Mouse (Mus musculus) brown adipose tissue, adult 24 weeks (tissue): ENCODE results near the gene Tead3. TPM values are rescaled to one million over a fixed set of nuclear protein-coding genes. Genes with fewer than 3 reads are reported as not detected.
"Not testable (repeated sequence)": the region's sequence is repeated elsewhere in the genome, so short reads cannot be mapped to it uniquely, and the experiment has no call there.

ENCODE experiments used
- H3K27ac ChIP-seq: fragments of 200-500 bp; replicated peaks from 2 replicates; pipeline ENCODE4 v1.5.1; 2012; ENCODE audit warnings: low read depth, mild to moderate bottlenecking, low read length
- H3K4me1 ChIP-seq: fragments of 200-500 bp; 2 replicates; pipeline ENCODE4 v1.6.1; 2012; ENCODE audit warnings: low read length, mixed read lengths; ENCODE audit not compliant: control insufficient read depth, insufficient read depth, insufficient read length
- H3K4me3 ChIP-seq: fragments of 200-500 bp; 2 replicates; pipeline ENCODE4 v1.5.1; 2012; ENCODE audit warnings: low read depth, mild to moderate bottlenecking, low read length, moderate library complexity; ENCODE audit not compliant: insufficient read depth
- polyA plus RNA-seq: library from polyadenylated mRNA; stranded (reverse); fragments of >200 nt; gene quantifications from 2 replicates; pipeline ENCODE4 v1.2.4, GENCODE M21; 2012; ENCODE audit not compliant: missing spikeins, insufficient read depth, insufficient read length

Tead3 gene
- polyA plus RNA-seq, 1 experiment, result 3.6 TPM

- H3K27ac ChIP-seq, result no peak overlapping the region
- no peak overlapping the region for H3K4me3 ChIP-seq
- H3K4me1 ChIP-seq, result peaks cover 5% of the 10 kb centered on the region; the same call in 1 of the 2 replicates
Observed at GRCm38 (mm10) chr17:28345882-28346281, 4.7 kb downstream of the Tead3 start.

DNA sequence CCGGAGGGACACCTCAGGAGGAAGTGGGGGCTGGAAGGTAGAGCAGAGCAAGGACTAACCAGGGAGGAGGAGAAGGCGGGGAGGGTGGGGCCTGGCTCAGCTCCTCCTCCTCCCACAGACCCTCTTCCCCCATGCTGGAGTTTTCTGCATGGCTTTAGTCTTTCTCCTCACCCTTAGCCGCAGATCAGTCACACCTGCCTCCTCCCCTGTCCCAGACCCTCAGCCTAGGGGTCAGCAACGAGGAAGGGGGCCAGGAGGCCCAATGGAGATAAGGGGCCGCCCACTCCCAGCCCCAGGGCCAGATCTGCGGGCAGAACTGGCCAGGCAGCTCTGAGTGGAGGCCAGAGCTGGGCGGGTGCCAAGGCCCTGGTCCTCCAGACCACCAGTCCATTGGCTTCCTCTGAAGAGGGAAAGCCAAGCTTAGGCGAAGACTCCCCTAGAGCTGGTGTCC lies 5.3 kb downstream of the Tead3 start:
- no peak overlapping the region for H3K4me3 ChIP-seq
- H3K27ac ChIP-seq, result no peak overlapping the region
- H3K4me1 ChIP-seq, result peaks cover 5% of the 10 kb centered on the region; the same call in 1 of the 2 replicates

GRCm38 (mm10) chr17:28344670-28345069 lies 5.9 kb downstream of the Tead3 start:
- H3K27ac ChIP-seq, result no peak overlapping the region
- H3K4me3 ChIP-seq, result no peak overlapping the region
- peaks cover 5% of the 10 kb centered on the region; the same call in 1 of the 2 replicates for H3K4me1 ChIP-seq

DNA sequence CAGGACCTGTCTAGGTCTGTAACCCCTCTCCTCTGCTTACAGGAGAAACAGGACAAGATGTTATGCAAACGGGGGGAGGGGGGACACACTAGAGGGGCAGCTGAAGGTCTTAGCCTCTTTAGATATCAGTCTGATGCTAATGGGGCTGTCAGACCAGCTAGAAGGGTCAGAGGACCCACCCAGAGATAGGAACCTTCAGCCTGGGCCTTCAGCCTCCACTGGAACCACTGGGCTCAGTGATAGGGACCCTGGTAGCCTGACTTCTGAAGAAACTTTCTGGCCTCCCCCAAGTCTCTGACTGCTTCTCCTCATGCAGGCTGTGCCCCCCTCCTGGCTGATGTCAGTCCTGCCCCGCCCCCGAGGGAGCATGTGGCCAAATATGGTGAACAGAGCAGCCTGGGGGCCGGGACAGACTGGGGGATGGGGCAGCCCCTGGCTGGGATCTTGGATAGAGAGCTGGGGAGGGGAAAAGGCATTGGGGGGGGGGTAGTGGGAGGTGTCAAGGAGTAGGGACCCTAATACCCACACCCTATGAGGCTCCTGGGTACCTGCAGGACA lies 6.5 kb downstream of the Tead3 start:
- H3K27ac ChIP-seq, result 0 out of 2 replicates have a peak overlapping the region, but pooled peaks have one; percentile 6
- H3K4me1 ChIP-seq, result peaks cover 5% of the 10 kb centered on the region; the same call in 1 of the 2 replicates
- H3K4me3 ChIP-seq, result no peak overlapping the region

DNA sequence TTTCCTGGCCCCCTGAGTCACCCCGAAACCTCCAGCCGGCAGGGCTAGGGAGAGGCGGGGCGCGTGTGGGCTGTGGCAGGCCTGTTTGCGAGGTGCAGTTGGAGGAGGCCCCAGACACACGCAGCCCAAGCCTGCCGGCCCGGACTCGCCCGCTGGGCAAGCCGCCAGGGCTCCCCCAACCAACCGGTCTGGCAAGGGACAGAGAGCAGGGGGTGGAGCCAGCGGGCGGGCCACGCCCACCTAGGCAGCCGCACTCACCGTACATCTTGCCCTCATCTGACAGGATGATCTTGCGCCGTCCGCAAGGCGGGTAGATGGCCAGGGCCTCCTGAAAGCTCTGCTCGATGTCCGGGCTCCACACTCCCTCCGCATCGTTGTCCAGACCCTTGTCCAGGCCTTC lies 9.5 kb downstream of the Tead3 start:
- H3K4me1 ChIP-seq, result peaks cover 5% of the 10 kb centered on the region; the same call in 1 of the 2 replicates
- H3K27ac ChIP-seq, result no peak overlapping the region
- no peak overlapping the region for H3K4me3 ChIP-seq

GRCm38 (mm10) chr17:28340578-28340977 lies 10.0 kb downstream of the Tead3 start:
- Histone ChIP-seq H3K4me1 (peaks cover 5% of the 10 kb centered on the region; the same call in 1 of the 2 replicates), H3K27ac (no peak overlapping the region), H3K4me3 (no peak overlapping the region)

GRCm38 (mm10) chr17:28337547-28337946 lies 13.1 kb downstream of the Tead3 start:
- peaks cover 5% of the 10 kb centered on the region; the same call in 1 of the 2 replicates for H3K4me1 ChIP-seq
- no peak overlapping the region for H3K27ac ChIP-seq

DNA sequence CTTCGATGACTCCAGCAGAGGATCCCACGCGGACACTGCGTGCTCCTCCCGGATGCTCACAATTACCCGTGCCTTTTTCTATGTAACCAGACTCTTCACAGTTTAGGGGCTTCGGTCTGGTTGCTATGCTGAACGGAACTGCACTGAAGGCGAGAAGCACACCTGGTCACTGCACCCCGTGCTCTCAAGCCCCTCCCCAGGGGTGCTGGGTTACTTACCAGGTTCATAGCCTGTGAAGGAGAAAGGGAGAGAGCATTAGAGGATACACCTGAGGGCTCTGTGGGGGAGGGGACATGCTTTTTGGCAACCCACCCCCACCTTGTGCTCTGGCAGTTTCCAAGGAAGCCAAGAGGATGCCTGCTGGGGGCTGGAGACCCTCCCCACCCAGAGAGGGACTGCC lies 15.3 kb downstream of the Tead3 start:
- Histone ChIP-seq H3K4me3 (no peak overlapping the region), H3K27ac (no peak overlapping the region), H3K4me1 (no peaks in the 10 kb centered on the region)

More at GRCm38 (mm10) chr17:28337547-28337946, 13.1 kb downstream of the Tead3 start:
- H3K4me3 ChIP-seq, result no peak overlapping the region

DNA sequence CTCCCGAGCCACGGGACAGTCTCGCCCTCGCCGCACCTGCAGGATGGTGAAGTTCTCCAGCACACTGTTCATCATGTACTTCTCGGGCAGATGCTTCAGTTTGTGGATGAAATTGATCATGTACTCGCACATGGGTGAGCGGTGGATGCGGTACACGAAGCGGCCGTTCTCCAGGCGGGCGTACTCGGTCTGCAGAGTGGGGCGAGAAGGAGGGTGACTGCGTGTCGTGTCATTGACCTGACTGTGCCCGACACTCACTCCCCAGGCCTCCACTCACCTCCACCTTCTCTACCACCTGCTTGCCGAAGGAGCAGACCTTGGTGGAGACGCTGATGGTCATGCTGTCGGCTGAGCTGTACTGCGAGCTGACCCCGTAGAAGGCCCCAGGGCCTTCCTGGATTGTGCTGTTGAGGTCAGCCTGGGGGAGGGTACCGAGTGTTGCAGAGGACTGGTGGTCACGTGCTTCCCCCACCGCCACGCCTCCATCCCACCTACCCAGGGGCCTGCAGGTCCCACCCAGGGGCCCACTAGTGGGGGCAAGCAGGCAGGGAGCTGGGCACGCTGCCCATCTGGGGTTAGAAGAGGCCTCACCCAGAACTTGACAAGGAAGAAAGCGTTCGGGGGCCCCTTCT lies 17.6 kb downstream of the Tead3 start:
- no peaks in the 10 kb centered on the region for H3K4me1 ChIP-seq
- no peak overlapping the region for H3K4me3 ChIP-seq
- H3K27ac ChIP-seq, result no peak overlapping the region

DNA sequence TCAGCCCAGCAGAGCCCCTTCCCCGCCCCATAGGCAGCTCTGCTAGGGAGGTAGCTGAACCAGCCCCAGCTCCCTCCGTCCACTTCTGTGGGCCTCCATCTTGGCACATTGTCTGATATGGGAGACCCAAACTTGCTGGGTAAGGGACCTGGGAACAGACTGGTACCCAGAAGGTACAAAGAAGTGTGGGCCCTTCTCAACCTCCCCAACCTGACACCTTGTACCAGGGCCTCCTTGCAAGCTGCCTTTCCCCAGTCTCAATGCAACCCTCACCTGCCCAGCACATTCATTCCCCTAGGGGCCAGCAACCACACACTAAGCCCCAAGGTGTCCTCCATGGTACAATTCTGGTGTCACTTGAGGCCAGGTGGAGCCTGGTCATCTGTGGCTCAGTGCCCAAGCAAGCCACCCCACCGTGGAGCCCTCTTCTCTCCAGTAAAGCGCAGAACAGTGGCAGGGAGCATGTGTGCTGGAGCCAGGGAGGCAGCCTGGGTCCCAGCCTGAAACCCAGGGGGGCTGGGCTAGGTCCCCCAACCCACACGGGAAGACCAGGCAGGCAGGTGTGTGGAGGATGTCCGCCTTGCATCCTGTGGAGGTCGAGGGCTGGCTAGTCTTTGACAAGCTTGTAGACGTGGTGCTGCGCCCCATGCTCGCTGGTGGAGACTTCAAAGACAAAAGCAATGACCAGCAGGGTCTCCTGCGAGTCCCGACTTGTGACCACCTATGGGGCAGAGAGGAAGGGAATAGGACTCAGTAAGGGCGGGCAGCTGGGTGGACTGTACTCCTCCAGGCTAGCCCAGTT lies 18.3 kb downstream of the Tead3 start:
- Histone ChIP-seq H3K27ac (no peak overlapping the region), H3K4me1 (no peaks in the 10 kb centered on the region), H3K4me3 (no peak overlapping the region)

DNA sequence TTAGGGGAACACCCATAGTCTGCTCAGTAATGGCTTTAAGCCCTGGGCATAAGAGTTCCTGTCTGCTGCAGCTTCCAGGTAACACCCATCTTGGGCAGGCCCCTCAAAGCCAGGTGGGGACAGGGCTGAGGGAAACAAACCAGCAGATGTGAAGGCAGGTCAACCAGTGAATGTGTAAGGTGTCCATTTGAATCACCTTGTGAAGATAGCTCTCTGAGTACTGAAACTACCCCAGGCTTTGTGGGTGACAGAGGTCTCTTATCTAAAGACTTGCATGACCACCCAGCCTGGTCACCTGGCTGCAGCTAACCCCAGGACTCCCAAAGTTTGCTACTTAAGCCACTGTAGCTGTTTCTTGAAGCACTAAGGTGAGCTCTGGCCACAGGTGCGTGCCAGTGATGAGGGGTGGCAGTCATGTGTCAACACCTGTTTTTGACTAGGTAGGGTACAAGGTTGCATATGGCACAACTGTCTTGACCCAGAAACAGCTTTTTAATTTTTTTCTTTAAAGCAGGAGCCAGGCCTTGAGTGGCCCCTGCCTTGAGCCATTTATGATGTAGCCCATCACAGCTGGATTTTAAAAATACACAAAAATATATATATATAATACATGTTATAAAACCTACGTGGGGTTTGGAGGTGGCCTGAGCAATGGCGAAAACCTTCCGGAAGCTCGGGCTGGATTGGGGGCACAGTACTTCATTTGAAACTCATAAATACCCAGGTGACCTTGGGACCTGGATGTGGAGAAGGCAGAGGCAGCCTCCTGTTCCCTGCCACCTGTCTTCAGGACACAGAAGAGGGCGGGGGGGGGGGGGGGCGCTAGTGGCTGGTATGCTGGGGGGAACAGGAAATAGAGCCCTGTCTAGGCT lies 19.1 kb downstream of the Tead3 start:
- Histone ChIP-seq H3K4me3 (no peak overlapping the region), H3K4me1 (no peaks in the 10 kb centered on the region), H3K27ac (no peak overlapping the region)

- H3K4me3 ChIP-seq, H3K27ac ChIP-seq, H3K4me1 ChIP-seq: not testable (repeated sequence)
Observed at GRCm38 (mm10) chr17:28330590-28330989, 20.0 kb downstream of the Tead3 start.

GRCm38 (mm10) chr17:28330232-28330546 lies 20.4 kb downstream of the Tead3 start:
- no peaks in the 10 kb centered on the region for H3K4me1 ChIP-seq
- H3K4me3 ChIP-seq, result peak overlapping the region; percentile 71; the same call in 1 of the 2 replicates

DNA sequence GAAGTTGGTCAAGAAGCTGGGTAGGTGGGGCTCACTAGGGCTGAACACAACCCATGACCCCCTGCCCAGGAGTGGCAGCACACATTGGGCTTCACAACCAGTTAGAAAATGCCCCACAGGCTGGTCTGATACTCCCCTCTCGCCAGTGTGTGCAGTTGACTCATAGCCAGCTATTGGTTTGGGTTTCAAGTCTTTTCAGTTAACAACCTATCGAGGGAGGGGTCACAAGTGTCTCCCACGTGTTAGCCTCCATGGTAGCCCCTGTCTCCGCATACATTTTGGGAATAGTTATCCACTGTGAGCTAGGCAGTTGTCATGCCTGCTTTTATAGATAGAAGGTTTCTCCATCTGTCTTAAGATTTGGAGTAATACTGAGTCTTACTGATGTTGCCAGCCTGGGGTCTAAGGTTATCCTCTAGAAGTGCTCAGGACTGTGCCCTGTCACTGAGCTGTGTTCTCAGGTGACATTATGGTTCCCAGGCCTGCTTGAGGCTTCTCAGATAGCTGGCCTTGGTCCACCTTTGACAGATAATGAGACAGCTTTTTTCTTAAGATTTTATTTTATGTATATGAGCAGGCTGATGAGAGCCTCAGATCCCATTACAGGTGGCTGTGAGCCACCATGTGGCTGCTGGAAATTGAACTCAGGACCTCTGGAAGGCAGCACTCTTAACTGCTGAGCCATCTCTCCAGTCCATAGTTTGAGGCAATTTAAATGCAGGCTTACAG lies 20.9 kb downstream of the Tead3 start:
- Histone ChIP-seq H3K27ac (no peak overlapping the region), H3K4me3 (peak overlapping the region; percentile 71), H3K4me1 (no peaks in the 10 kb centered on the region)

More at GRCm38 (mm10) chr17:28330232-28330546, 20.4 kb downstream of the Tead3 start:
- no peak overlapping the region for H3K27ac ChIP-seq
